Mouse (Mus musculus): ENCODE results near the gene Sox21. TPM values are rescaled to one million over a fixed set of nuclear protein-coding genes. Genes with fewer than 3 reads are reported as not detected.

The Sox21 gene
- polyA plus RNA-seq (2015; fragmentation: Nextera tagmentation; extraction: Ambion mirVana), result 6.7 and 6.9 TPM in 2 replicates

DNA sequence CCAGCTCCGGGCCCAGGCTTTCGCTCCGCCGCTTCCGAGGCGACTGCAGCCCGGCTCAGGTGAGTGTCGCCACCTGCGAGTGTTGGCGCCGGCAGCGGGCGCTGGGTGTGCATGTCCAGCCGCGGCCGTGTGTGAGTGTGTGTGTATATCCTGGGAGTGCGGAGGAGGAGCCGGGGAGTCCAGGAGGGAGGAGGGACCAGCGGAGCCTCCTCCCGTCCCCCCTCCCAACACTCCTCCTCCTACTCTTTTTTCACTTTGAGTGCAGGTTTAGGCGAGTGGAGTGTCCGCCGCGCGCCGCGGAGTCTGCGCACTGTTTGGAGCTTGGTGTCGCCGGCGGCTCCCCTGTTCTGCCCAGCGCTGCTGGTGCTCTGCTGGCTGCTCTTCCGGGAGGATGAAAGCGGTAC, at the start of gene Sox21:
Gene Sox21, minus strand, starts transcription at position 145 of the 404 bp plus-strand sequence.
- peak within 1 kb of the TSS; percentile 88 for H3K27ac ChIP-seq
- peaks cover 78% of the 10 kb centered on the region for H3K27me3 ChIP-seq
- no peaks in the 10 kb centered on the region for H3K9me3 ChIP-seq
- no peaks in the 10 kb centered on the region for H3K36me3 ChIP-seq
- peak within 1 kb of the TSS; percentile 84 for H3K4me2 ChIP-seq
- WGBS, result under 1% methylated on average over 34 of the region's 34 CpGs
- H3K9ac ChIP-seq, result peak within 1 kb of the TSS; percentile 82
- peak within 1 kb of the TSS; percentile 56 for H3K4me3 ChIP-seq
- peaks cover 36% of the 10 kb centered on the region for H3K4me1 ChIP-seq (replicated peaks)
- ATAC-seq (ENCODE audit: low FRiP score), result peak; percentile 86

DNA sequence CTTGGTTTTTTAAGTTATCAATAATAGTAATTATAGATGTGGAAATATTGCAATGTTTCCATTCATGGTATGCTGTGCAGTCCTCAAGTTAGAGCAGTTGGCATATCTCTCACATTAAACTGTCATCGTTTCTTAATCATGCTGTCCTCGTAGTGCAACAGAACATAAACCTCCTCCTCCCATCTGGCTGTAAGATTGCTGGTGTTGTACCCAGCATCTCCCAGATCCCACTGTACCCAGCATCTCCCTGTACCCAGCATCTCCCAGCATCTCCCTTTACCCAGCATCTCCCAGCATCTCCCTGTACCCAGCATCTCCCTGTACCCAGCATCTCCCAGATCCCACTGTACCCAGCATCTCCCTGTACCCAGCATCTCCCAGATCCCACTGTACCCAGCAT, 49.3 kb upstream of the Sox21 start:
- ATAC-seq (ENCODE audit: low FRiP score), result no peak
- no peaks in the 10 kb centered on the region for H3K9me3 ChIP-seq
- no peak overlapping the region for H3K4me2 ChIP-seq
- no peak overlapping the region for H3K4me3 ChIP-seq
- no peak overlapping the region for H3K27ac ChIP-seq
- no peak overlapping the region for H3K9ac ChIP-seq
- no peaks in the 10 kb centered on the region for H3K27me3 ChIP-seq
- H3K36me3 ChIP-seq, result no peaks in the 10 kb centered on the region
- no peaks in the 10 kb centered on the region for H3K4me1 ChIP-seq (replicated peaks)
- WGBS, result 85% methylated on average over 2 of the region's 2 CpGs

DNA sequence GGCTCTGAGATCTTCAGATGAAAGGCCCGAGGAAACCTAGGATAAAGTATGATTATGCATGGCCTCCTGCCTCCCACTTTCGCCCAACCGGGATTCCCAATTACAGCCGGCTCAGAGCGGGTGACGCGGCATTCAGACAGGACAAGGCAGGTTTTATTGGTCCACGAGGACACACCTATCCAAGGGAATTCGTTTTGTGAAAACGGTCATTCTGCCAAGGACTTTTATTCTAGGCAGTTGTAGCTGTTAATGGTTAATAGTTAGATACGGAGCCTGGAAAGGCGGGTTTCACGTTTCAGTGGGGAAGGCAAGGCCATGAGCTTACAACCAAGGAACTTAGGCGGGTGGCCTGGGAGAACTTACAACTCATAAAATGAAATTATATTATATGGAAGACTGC, 46.1 kb upstream of the Sox21 start:
- Histone ChIP-seq H3K4me2 (no peak overlapping the region), H3K27me3 (no peaks in the 10 kb centered on the region), H3K9ac (no peak overlapping the region), H3K4me1 (replicated peaks) (no peaks in the 10 kb centered on the region), H3K4me3 (no peak overlapping the region), H3K9me3 (peaks cover 7% of the 10 kb centered on the region; the same call in 1 of the 2 replicates), H3K27ac (no peak overlapping the region), H3K36me3 (no peaks in the 10 kb centered on the region)
- no peak for ATAC-seq (ENCODE audit: low FRiP score)
- 63% methylated on average over 14 of the region's 14 CpGs for WGBS

DNA sequence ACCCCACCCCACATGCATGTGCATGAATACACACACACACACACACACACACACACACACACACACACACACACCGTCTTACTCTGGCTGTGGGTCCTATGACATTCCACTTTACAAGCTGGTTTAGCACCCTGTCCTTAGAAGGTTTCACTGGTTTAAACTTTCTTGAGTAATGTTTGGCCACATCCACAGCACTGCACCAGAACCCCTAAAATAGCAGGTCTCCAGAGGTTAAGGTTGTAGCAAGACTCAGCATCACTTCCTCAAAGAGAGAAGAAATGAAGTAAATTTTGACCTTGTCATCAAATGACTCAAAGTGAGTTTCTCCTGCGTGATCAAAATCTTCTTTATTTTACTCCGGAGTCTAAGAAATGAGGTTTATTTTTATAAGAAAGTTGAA, 45.4 kb upstream of the Sox21 start:
- H3K36me3 ChIP-seq, result no peaks in the 10 kb centered on the region
- no peak for ATAC-seq (ENCODE audit: low FRiP score)
- no peak overlapping the region for H3K4me3 ChIP-seq
- no peaks in the 10 kb centered on the region for H3K4me1 ChIP-seq (replicated peaks)
- H3K27ac ChIP-seq, result no peak overlapping the region
- peaks cover 7% of the 10 kb centered on the region; the same call in 1 of the 2 replicates for H3K9me3 ChIP-seq
- no peak overlapping the region for H3K4me2 ChIP-seq
- H3K9ac ChIP-seq, result no peak overlapping the region
- 91% methylated on average over 3 of the region's 3 CpGs for WGBS
- H3K27me3 ChIP-seq, result no peaks in the 10 kb centered on the region

DNA sequence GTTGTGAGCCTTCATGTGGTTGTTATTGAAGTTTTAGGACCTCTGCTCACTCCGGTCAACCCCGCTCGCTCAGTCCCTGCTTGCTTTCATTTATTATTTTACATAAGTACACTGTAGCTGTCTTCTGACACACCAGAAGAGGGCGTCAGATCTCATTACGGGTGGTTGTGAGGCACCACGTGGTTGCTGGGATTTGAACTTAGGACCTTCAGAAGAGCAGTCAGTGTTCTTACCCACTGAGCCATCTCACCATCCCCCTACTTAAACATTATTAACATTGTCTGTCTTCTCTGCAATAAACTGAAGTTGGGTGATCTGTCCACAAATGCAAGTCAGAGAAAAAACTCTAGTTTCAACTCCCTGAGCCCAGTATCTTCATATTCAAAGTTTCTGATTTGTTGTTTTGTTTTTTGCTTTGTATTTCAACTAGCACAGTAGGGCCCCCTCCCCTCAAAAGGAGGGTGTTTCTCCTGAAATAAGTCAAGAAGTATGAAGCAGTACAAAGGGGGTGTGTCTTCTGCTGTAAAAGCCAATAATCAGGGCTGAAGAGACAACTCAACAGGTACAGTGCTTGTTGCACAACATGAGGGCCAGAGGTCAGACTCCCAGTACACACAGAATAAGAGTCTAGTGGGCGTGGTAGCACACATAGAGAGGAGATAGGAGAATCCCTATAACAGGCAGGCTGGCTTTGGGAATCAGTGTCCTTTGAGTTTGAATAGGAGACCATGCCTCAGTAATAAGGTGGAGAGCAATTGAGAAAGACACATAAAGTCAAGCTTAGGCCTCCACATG, 41.1 kb upstream of the Sox21 start:
- Histone ChIP-seq H3K36me3 (no peaks in the 10 kb centered on the region), H3K4me3 (no peak overlapping the region), H3K9me3 (peaks cover 7% of the 10 kb centered on the region; the same call in 1 of the 2 replicates), H3K9ac (no peak overlapping the region), H3K4me2 (no peak overlapping the region), H3K27me3 (no peaks in the 10 kb centered on the region), H3K4me1 (replicated peaks) (no peaks in the 10 kb centered on the region), H3K27ac (no peak overlapping the region)
- no peak for ATAC-seq (ENCODE audit: low FRiP score)
- 92% methylated on average over 7 of the region's 7 CpGs for WGBS

DNA sequence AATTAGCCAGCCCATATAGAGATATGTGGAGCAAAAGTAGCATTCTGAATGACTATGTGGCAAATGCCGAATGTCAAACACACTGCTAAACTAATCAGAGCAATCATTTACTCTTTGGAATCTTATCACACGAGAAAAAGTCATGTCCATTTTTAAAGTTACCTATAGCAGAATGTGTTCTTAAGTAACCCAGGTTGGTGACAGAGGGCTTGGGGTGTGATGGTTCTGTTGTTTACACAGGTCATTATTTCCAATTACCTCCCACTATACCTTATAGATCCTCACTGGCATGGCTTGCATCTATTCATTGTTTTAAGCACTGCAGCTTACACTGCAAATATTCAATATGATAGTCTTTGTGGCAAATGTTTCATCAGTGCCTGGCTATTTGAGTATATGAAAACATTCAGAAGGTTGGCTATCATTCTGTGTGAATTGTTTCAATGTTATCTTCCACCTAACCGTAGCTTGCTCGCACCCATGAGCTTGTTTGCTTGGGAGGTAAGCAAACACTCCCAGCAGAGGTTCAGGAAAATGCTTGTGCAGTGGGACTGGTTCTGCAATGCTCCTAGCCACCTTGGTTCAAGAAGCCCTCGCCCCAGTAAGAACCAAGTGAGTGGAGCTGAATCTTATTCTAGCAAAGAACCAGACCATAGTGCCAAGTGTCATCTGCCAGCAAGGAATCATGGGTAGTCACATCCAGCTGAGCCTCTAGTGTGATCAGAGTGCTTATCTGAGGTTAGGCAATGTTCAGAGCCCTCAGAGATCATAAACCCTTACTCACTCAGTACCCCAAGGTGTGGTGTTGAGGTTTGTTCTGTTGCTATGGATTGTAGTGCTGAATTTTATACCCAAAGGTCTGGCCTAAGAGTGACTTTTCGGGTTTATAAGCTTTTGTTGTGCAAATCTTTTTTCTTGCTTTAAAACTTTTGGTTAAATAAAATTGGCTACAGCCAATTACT, 36.0 kb upstream of the Sox21 start:
- H3K27ac ChIP-seq, result no peak overlapping the region
- no peaks in the 10 kb centered on the region for H3K27me3 ChIP-seq
- H3K9ac ChIP-seq, result no peak overlapping the region
- ATAC-seq (ENCODE audit: low FRiP score), result no peak
- H3K4me3 ChIP-seq, result no peak overlapping the region
- no peaks in the 10 kb centered on the region for H3K36me3 ChIP-seq
- no peak overlapping the region for H3K4me2 ChIP-seq
- no peaks in the 10 kb centered on the region for H3K4me1 ChIP-seq (replicated peaks)
- H3K9me3 ChIP-seq, result no peaks in the 10 kb centered on the region
- WGBS, result 91% methylated on average over 6 of the region's 6 CpGs

DNA sequence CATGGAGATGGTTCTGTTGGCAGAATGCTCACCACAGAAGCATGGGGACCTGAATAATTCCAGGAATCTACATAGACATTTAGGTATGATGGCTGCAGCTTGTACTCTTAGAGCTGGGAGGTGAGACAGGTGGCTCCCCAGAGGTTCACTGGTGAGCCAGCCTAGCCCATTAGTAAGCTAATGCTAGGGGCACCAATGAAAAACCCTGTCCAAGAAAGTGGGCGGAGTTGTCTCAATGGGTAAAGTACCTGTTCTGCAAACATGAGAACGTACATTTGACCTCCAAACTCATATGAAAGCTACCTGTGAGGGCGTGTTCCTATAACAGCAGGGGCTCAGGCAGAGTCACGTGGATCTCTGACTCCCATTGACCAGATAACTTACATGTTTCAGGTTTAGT, 32.0 kb upstream of the Sox21 start:
- WGBS, result 90% methylated on average over 4 of the region's 4 CpGs
- H3K9ac ChIP-seq, result no peak overlapping the region
- no peak for ATAC-seq (ENCODE audit: low FRiP score)

DNA sequence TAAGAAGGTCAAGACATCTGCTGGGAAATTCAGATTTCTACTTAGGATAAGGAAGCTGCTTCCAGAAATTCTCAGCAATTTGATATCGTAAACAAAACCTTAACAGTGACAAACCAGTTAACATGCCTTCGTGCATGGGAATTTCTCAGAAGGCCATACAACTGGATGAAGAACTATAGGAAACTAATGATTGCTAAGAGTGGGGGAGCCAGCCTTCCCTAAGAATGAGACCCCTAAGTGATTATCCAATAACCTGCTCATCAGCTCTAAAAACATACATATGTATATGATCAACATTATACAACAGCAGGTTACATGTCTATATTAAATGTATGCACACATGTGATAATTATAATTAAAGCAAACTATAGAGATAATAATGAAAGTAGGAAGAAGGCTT, 29.8 kb upstream of the Sox21 start, which contains the start of gene Gm9376:
Gene Gm9376, plus strand, starts transcription at position 301 of the 400 bp plus-strand sequence.
- Histone ChIP-seq H3K4me3 (no peak within 1 kb of the TSS), H3K36me3 (no peaks in the 10 kb centered on the region), H3K9me3 (no peaks in the 10 kb centered on the region), H3K4me1 (replicated peaks) (no peaks in the 10 kb centered on the region), H3K9ac (no peak within 1 kb of the TSS), H3K4me2 (no peak within 1 kb of the TSS), H3K27me3 (no peaks in the 10 kb centered on the region), H3K27ac (no peak within 1 kb of the TSS)
- 91% methylated on average over 2 of the region's 2 CpGs for WGBS
- ATAC-seq (ENCODE audit: low FRiP score), result no peak

More for the DNA sequence above, 32.0 kb upstream of the Sox21 start:
- Histone ChIP-seq H3K27me3 (no peaks in the 10 kb centered on the region), H3K4me1 (replicated peaks) (no peaks in the 10 kb centered on the region), H3K4me2 (no peak overlapping the region), H3K4me3 (no peak overlapping the region), H3K27ac (no peak overlapping the region), H3K9me3 (no peaks in the 10 kb centered on the region), H3K36me3 (no peaks in the 10 kb centered on the region)

DNA sequence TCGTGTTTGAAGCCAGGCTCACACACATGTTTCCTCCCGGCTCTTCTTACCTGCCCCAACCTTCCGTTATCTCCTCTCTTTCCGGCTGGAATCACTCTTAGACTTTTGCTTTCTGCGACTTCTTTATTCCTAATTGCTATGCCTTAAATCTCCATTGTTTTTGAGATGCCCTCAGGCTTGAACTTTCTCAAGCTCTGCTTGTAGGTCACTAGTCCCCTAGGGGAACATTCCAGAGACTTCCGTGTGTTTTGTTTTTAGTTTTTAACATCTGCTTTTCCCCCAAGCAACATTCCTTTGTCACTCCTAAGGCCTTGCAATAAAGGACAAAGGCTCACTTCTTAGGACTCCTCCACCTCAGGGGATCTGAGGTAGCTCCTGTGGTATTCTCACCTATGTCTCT, 16.6 kb upstream of the Sox21 start:
- Histone ChIP-seq H3K9ac (no peak overlapping the region), H3K27ac (no peak overlapping the region), H3K4me2 (no peak overlapping the region), H3K4me3 (no peak overlapping the region), H3K9me3 (no peaks in the 10 kb centered on the region), H3K27me3 (no peaks in the 10 kb centered on the region), H3K36me3 (no peaks in the 10 kb centered on the region), H3K4me1 (replicated peaks) (no peaks in the 10 kb centered on the region)
- no peak for ATAC-seq (ENCODE audit: low FRiP score)
- WGBS, result 94% methylated on average over 6 of the region's 6 CpGs

DNA sequence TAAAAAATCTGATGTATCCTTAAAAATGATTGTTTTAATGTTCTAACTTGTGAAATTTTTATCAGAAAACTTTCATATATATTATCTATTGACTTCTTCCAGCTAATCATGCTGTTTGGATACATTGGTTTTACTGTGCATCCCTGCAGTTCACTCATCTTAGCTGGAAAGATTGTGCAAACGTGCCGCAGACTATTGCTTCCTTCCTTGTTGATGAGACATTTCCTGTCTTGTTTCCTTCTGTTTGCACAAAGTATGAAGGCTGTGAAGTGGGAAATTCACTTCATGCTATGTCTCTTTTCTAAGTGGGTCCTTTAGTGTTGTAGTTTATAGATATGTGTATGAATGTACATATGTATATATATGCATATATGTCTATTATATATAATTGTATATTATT, 4.6 kb upstream of the Sox21 start:
- Histone ChIP-seq H3K27me3 (peaks cover 42% of the 10 kb centered on the region), H3K27ac (no peak overlapping the region), H3K4me1 (replicated peaks) (peaks cover 9% of the 10 kb centered on the region), H3K9ac (no peak overlapping the region), H3K4me2 (no peak overlapping the region), H3K36me3 (no peaks in the 10 kb centered on the region), H3K4me3 (no peak overlapping the region), H3K9me3 (peaks cover 25% of the 10 kb centered on the region)
- no peak for ATAC-seq (ENCODE audit: low FRiP score)
- 80% methylated on average over 2 of the region's 2 CpGs for WGBS

DNA sequence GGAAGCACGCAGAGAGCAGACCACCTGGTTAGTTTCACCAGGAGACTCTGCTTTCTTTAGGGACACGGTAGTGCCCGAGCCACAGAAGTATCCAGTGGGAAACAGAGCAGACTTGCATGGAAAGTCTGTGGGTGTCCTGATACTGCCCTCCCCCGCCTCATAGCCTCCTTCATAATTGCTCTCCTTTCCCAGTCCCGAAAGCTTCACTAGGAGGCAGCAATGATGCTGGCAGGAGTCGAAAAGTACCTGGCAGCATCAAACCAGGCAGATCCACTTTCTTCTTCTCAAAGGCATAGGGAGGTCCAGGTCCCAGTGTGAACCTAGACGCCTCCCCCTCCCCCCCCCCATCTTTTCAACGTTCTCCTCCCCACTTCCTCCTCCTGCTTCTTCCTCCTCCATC, 2.5 kb upstream of the Sox21 start:
- 12% methylated on average over 8 of the region's 8 CpGs for WGBS
- H3K4me1 ChIP-seq (replicated peaks), result peaks cover 30% of the 10 kb centered on the region
- ATAC-seq (ENCODE audit: low FRiP score), result no peak
- no peak overlapping the region for H3K9ac ChIP-seq
- no peak overlapping the region for H3K27ac ChIP-seq
- H3K9me3 ChIP-seq, result peaks cover 18% of the 10 kb centered on the region
- H3K4me2 ChIP-seq, result no peak overlapping the region
- H3K4me3 ChIP-seq, result no peak overlapping the region
- H3K36me3 ChIP-seq, result no peaks in the 10 kb centered on the region
- peaks cover 60% of the 10 kb centered on the region for H3K27me3 ChIP-seq

DNA sequence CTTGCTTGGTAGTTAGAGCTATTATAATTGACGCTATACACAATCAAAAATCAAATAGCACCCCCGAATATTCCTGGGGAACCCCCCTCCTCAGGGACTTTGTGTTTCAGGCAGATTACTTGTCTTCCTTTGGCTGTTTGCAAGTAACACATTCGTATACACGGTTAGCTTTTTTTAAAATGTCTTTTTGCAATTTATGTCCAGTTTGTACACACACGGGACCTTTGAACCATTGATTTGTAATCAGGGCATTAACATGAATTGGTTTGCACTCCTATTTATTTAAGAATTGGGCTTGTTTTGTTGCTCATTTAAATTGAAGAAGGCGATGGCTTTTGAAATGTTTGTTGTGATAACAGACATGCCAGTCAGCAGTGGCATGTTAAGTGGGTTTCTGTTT, 956 bp upstream of the Sox21 start:
- Histone ChIP-seq H3K27me3 (peaks cover 69% of the 10 kb centered on the region), H3K9ac (no peak overlapping the region)
- ATAC-seq (ENCODE audit: low FRiP score), result no peak

More for the DNA sequence above, 956 bp upstream of the Sox21 start:
- Histone ChIP-seq H3K4me1 (replicated peaks) (peaks cover 35% of the 10 kb centered on the region), H3K9me3 (peaks cover 3% of the 10 kb centered on the region), H3K36me3 (no peaks in the 10 kb centered on the region), H3K4me3 (peak overlapping the region; percentile 56), H3K4me2 (peak overlapping the region; percentile 84), H3K27ac (no peak overlapping the region)
- 8% methylated on average over 6 of the region's 6 CpGs for WGBS

Measured in hindbrain, embryonic 13.5 days (tissue).